Mouse (Mus musculus) c-Kit-positive CD71-positive TER-119-negative erythroid progenitor cells, embryonic 14.5 days (primary cell): ENCODE measurements around the gene Cacna2d3.

ENCODE experiments used
- DNase-seq: peaks from one replicate; pipeline ENCODE4 v3.0.0-alpha.2; 2013; ENCODE audit warnings: low read depth

Gene Cacna2d3

GRCm38 (mm10) chr14:29387761-29388160 is 333.9 kb downstream of the Cacna2d3 start:
- no peak for DNase-seq

GRCm38 (mm10) chr14:29385500-29385899 is 336.2 kb downstream of the Cacna2d3 start:
- DNase-seq, result no peak

GRCm38 (mm10) chr14:29382786-29383185 is 338.9 kb downstream of the Cacna2d3 start:
- DNase-seq, result no peak

GRCm38 (mm10) chr14:29366911-29367310 is 354.8 kb downstream of the Cacna2d3 start:
- DNase-seq, result no peak

- no peak for DNase-seq
Measured at GRCm38 (mm10) chr14:29362448-29362847, 359.2 kb downstream of the Cacna2d3 start.

- DNase-seq, result no peak
Measured at GRCm38 (mm10) chr14:29350627-29351026, 371.0 kb downstream of the Cacna2d3 start.

DNA sequence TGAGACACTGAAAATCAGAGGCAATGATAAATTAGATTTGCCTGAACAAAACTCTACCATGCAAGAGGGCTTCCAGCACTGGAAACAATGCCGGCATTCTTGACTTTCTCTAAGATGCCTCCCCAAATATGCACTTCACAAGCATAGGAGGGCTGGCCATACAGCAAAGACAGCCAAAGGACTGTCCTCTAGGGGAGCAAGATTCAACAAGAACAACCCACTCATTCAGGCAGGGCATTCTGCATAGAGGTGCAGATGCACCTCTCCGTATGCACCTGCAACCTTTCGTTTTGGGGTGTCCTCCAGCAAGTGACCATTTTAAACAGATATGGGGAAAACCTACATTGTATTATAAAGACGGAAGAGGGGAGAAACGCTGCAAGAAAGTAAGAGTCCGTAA is 380.1 kb downstream of the Cacna2d3 start:
- no peak for DNase-seq

GRCm38 (mm10) chr14:29340728-29341127 is 380.9 kb downstream of the Cacna2d3 start:
- no peak for DNase-seq

DNA sequence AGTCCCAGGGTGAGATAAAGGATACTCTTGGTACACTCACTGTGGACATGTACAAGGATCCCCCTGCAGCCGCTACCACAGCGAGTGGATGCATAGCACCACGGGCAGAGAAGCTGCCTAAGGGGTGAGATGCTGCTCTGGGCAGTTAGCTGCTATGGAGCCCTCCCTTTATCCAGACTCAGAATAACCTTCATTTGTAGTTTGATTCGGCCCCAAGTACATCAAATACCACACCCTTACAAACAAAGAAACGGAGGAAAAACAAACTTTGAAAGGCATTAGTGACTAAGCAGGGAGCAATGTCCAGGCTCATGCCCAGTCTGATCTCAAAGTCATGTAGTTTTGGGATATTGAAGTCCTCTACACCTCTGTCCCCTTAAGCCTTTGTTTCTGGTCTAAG is 386.8 kb downstream of the Cacna2d3 start:
- no peak for DNase-seq

GRCm38 (mm10) chr14:29334216-29334615 is 387.4 kb downstream of the Cacna2d3 start:
- DNase-seq, result no peak

GRCm38 (mm10) chr14:29324430-29324782 is 397.3 kb downstream of the Cacna2d3 start:
- no peak for DNase-seq

DNA sequence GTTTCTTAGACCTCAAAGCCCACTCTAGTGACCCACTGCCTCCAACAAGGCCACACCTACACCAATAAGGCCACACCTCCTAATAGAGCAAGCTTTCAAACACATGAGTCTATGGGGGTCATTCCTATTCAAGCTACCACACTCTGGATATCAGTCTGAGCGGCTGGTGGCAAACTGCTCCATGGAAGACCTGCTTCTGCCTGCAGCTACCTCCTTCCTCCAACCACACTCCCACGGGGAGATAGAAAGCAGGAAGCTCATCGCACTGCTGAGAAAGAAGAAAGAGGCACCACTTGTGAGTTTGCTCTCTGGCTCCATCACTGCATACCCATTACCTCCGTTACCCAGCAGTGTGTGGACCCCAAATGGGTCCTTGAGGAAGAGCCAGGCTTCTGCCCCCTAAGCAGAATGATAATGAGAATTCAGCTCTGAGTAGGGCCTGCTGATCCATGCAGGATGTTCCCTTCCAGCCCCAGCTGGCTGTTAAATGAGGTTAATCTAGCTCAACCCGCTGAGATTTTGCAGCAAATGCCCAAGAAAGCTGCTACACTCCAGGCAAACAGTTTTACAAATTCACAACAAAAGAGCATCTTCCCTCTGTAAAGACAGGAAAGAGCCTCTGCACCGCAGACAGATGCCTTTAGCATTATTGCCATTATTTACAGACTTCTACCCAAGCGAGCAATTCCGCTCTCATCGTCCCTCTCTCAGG is 397.8 kb downstream of the Cacna2d3 start:
- no peak for DNase-seq

DNA sequence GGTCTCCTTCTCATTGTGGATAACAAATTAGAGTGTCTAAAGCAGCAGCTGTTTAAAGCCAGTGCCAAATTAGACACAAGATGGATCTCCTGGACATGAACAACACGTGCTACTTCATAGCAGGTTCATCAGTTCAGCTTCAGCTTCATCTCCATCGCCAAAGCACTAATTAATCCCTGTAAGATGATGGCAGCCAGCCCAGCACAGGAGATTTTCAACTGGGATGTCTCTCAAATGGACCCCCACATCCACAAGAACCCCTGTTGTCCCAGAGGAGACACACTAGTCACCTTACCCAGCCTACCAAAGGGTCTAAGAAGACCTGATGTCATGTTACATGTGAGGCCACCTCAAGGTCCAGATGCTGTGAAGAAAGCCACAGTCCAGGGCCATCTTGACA is 408.2 kb downstream of the Cacna2d3 start:
- DNase-seq, result no peak

DNA sequence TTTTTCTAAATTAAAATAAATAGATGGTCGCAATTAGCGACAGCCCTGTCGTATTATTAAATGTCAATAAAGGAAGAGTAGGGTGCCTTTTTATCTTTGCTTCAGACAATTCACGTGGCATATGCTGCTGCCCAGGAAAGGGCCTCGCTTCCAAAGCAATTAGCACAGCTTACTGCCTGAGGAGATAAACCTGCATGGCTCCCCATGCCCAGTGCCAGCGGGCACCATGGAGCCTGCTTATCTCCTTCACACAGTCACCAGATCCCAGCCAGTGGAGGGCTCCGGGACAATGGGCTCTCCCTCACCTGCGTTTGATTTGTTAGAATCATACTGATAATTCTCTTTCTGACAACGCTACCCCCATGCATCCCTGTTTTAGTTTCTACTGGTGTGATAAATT is 416.0 kb downstream of the Cacna2d3 start:
- DNase-seq, result no peak

- no peak for DNase-seq
Measured at GRCm38 (mm10) chr14:29296185-29296754, 425.4 kb downstream of the Cacna2d3 start.

- no peak for DNase-seq
Measured at GRCm38 (mm10) chr14:29278901-29279300, 442.8 kb downstream of the Cacna2d3 start.

- DNase-seq, result no peak
Measured at GRCm38 (mm10) chr14:29278401-29278800, 443.3 kb downstream of the Cacna2d3 start.

- no peak for DNase-seq
Measured at GRCm38 (mm10) chr14:29277701-29278100, 444.0 kb downstream of the Cacna2d3 start.

DNA sequence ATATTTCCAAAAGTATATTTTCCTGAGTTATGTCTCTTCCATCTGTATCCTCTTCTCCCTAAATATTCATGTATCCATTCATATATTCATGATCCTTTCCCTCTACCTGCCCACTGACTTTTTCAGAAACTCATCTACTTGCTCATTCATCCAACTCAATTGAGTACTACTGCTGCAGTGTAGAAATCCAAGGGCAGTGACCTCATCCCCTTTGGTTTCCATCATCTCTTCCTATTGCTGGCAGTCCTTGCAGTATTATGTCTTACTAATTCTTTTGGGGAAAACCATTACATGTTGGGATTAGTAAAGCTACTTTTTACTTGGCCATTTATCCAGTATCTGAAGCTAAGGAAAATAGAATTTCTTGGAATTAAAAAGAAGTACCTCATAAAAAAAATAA is 447.8 kb downstream of the Cacna2d3 start:
- DNase-seq, result no peak

DNA sequence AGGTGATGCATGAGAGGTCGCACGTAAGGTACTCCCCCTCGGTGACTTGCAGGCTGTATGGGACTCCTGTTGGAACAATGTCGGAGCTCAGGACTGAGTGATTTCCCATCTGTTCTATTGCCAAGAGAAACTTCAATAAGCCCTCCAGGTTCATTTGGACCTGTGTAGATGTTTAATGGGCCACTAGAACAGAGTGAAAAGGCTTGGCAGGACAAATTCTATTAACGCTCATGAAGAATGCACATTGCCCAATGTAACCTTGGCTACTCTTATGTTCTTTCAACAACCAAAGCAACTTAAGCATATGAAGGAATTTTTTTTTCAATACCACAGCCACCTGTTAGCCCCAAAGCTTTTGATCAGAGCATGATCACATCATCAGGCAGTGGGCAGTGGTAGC is 451.1 kb downstream of the Cacna2d3 start:
- no peak for DNase-seq

DNA sequence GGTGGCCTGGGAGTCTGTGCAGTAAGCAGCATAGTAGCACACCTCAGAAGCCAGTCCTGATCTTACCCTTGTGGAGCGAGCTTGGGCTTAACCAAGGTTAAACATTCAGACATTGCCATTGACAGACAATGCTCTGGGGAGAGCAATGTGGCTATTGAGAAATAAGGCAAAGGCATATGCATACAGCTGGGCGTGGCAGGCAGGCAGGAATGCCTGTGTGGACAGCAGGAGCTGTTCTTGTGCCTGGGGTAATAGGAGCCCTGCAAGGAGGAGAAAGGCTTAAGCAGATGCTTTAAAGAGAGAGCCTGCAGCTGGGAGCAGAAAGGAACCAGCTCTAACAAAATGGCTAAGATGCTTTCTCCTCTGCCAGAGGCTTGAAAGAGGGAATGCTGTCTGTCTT is 451.8 kb downstream of the Cacna2d3 start:
- no peak for DNase-seq

- DNase-seq, result no peak
Measured at GRCm38 (mm10) chr14:29268609-29269008, 453.1 kb downstream of the Cacna2d3 start.

- DNase-seq, result no peak
Measured at GRCm38 (mm10) chr14:29267233-29267874, 454.3 kb downstream of the Cacna2d3 start.

DNA sequence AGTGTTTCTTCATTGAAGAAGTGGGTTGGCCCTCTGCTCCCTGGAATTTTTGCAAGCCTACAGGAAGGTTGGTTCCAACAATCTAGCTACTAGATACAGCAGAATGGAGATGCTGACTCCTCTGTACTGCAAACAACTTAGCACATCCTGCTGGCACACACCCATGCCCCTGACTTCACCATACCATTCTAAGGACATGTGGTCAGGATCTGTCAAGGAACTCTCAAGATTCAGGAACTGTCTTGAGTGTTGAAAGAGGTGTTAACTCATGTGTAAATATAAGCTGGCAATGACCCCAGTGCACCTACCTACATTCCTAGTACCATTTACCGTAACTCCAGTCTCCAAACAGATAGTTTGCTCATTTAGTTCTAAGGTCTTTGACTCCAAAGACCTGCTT is 461.0 kb downstream of the Cacna2d3 start:
- no peak for DNase-seq
